Mouse (Mus musculus) liver, embryonic 12.5 days (tissue): ENCODE data around the gene Csf2. TPM values are rescaled to one million over a fixed set of nuclear protein-coding genes. Genes with fewer than 3 reads are reported as not detected.

Experiments
- ATAC-seq: fragments of 200-750 bp; cut with Nextera tagmentation; 2 replicates; pipeline ENCODE4 v1.8.0; 2017; ENCODE audit warnings: moderate number of reproducible peaks, mild to moderate bottlenecking, moderate library complexity
- H3K27ac ChIP-seq: fragments of 300-500 bp; sonication (generic); 2 replicates; pipeline ENCODE4 v1.5.1; 2016; ENCODE audit warnings: mild to moderate bottlenecking
- H3K27me3 ChIP-seq: fragments of 300-500 bp; sonication (generic); replicated peaks from 2 replicates; pipeline ENCODE4 v1.6.1; 2016; ENCODE audit warnings: mild to moderate bottlenecking, moderate library complexity
- H3K36me3 ChIP-seq: fragments of 300-500 bp; sonication (generic); 2 replicates; pipeline ENCODE4 v1.6.1; 2016; ENCODE audit warnings: mild to moderate bottlenecking, moderate library complexity
- H3K4me1 ChIP-seq: fragments of 300-500 bp; sonication (generic); 2 replicates; pipeline ENCODE4 v1.6.1; 2016
- H3K4me2 ChIP-seq: fragments of 300-500 bp; sonication (generic); 2 replicates; pipeline ENCODE4 v1.6.1; 2016; ENCODE audit warnings: mild to moderate bottlenecking, moderate library complexity
- H3K4me3 ChIP-seq: fragments of 300-500 bp; sonication (generic); 2 replicates; pipeline ENCODE4 v1.5.1; 2016; ENCODE audit warnings: mild to moderate bottlenecking, moderate library complexity
- H3K9ac ChIP-seq: fragments of 300-500 bp; sonication (generic); 2 replicates; pipeline ENCODE4 v1.6.1; 2016; ENCODE audit warnings: mild to moderate bottlenecking, moderate library complexity
- H3K9me3 ChIP-seq: fragments of 300-500 bp; sonication (generic); replicated peaks from 2 replicates; pipeline ENCODE4 v1.6.1; 2016; ENCODE audit warnings: mild to moderate bottlenecking, moderate library complexity
- WGBS: fragments of 180-500 bp; shearing (Covaris S2); methylation state at CpG from one replicate; pipeline ENCODE4 v1.1.7; 2016; ENCODE audit not compliant: insufficient replicate concordance; 5-methylcytosine and 5-hydroxymethylcytosine counted together
- polyA plus RNA-seq: library from polyadenylated mRNA; unstranded; fragments of >200 nt; fragmentation: Nextera tagmentation; extraction: Ambion mirVana; gene quantifications from 2 replicates; pipeline ENCODE4 v1.2.1, GENCODE M21; 2016

Gene Csf2
- polyA plus RNA-seq, 1 experiment from 2014 or later = not detected

GRCm38 (mm10) chr11:54201881-54202685, 47.4 kb downstream of the Csf2 start:
- H3K36me3 ChIP-seq = no peaks in the 10 kb centered on the region
- H3K4me1 ChIP-seq = peaks cover 17% of the 10 kb centered on the region
- no peak for ATAC-seq
- WGBS = 43% methylated on average over 3 of the region's 3 CpGs
- H3K4me3 ChIP-seq = no peak overlapping the region
- H3K9me3 ChIP-seq = no peaks in the 10 kb centered on the region
- no peak overlapping the region for H3K4me2 ChIP-seq
- H3K27me3 ChIP-seq = no peaks in the 10 kb centered on the region
- no peak overlapping the region for H3K9ac ChIP-seq
- no peak overlapping the region for H3K27ac ChIP-seq

- Histone ChIP-seq H3K27ac (no peak overlapping the region), H3K9ac (no peak overlapping the region), H3K27me3 (peaks cover 2% of the 10 kb centered on the region; the same call in 1 of the 2 replicates), H3K4me3 (no peak overlapping the region), H3K9me3 (no peaks in the 10 kb centered on the region), H3K4me1 (peaks cover 17% of the 10 kb centered on the region), H3K4me2 (no peak overlapping the region), H3K36me3 (no peaks in the 10 kb centered on the region)
- 14% methylated on average over 5 of the region's 5 CpGs for WGBS
- ATAC-seq = peak; percentile 66; the same call in 1 of the 2 replicates
Observed at GRCm38 (mm10) chr11:54201287-54201773, 48.1 kb downstream of the Csf2 start.

Other genes with a start within 250 kb of the Csf2 start
- gene Slc22a4, start 221.6 kb downstream of the Csf2 start, polyA plus RNA-seq = 39.5 and 42.0 TPM in 2 replicates
- gene Pdlim4, start 180.7 kb downstream of the Csf2 start, polyA plus RNA-seq = 4.4 and 4.9 TPM in 2 replicates
- gene P4ha2, start 149.6 kb downstream of the Csf2 start, polyA plus RNA-seq = 9.9 and 10.3 TPM in 2 replicates
- not detected in 2 replicates for gene Il3, start 17.6 kb upstream of the Csf2 start, polyA plus RNA-seq
- gene Acsl6, start 54.1 kb upstream of the Csf2 start, polyA plus RNA-seq = 1.3 and 1.7 TPM in 2 replicates
- not detected in 2 replicates for gene Meikin, start 121.0 kb upstream of the Csf2 start, polyA plus RNA-seq
- 5.5 and 5.9 TPM in 2 replicates for gene Fnip1, start 188.5 kb upstream of the Csf2 start, polyA plus RNA-seq